Mouse (Mus musculus) CH12.LX (cell line): ENCODE results near the gene Irx2. TPM values are rescaled to one million over a fixed set of nuclear protein-coding genes. Genes with fewer than 3 reads are reported as not detected.

Source experiments
- DNase-seq: peaks from one replicate; pipeline ENCODE4 v3.0.0-alpha.2; 2013; ENCODE audit errors: extremely low read depth
- H3K27ac ChIP-seq: 2 replicates; pipeline ENCODE4 v1.5.1; 2012; ENCODE audit warnings: low read depth, mild to moderate bottlenecking, control low read depth, moderate library complexity; ENCODE audit not compliant: insufficient read depth
- H3K27me3 ChIP-seq: replicated peaks from 2 replicates; pipeline ENCODE3; 2012; ENCODE audit warnings: inconsistent platforms
- H3K36me3 ChIP-seq, 2 experiments: replicated peaks in 1 of 2; 2 replicates each; pipeline versions ENCODE3 to v1.6.1; 2012; ENCODE audit warnings: inconsistent platforms in 1 of 2, low read length in 1 of 2, mild to moderate bottlenecking in 1 of 2, mixed read lengths in 1 of 2, moderate library complexity in 1 of 2; ENCODE audit not compliant: control insufficient read depth in 1 of 2, insufficient read depth in 1 of 2
- H3K4me1 ChIP-seq, 2 experiments: 2 replicates each; pipeline ENCODE4 v1.6.1; 2012; ENCODE audit warnings: inconsistent platforms in 1 of 2, moderate library complexity in 1 of 2; ENCODE audit not compliant: insufficient read depth in 2 of 2, control insufficient read depth in 1 of 2
- H3K4me2 ChIP-seq: 2 replicates; pipeline ENCODE4 v1.6.1; 2012; ENCODE audit warnings: low read depth, mild to moderate bottlenecking, control low read depth; ENCODE audit not compliant: poor library complexity, insufficient read depth, severe bottlenecking
- H3K4me3 ChIP-seq, 3 experiments: fragments of 150-350 bp in 1 of 3; sonication (generic) in 1 of 3; replicated peaks in 1 of 3; 2 replicates each; pipeline versions ENCODE3 to v1.5.1; 2011 to 2012; ENCODE audit warnings: low read depth in 2 of 3, low read length in 2 of 3, mild to moderate bottlenecking in 2 of 3, moderate library complexity in 2 of 3, control low read depth in 1 of 3, improper control_type of control experiment in 1 of 3, inconsistent platforms in 1 of 3, mixed read lengths in 1 of 3; ENCODE audit not compliant: poor library complexity in 1 of 3
- H3K79me2 ChIP-seq: replicated peaks from 2 replicates; pipeline ENCODE4 v1.6.1; 2012; ENCODE audit warnings: mild to moderate bottlenecking, moderate library complexity; ENCODE audit not compliant: control insufficient read depth, poor library complexity, insufficient read depth, severe bottlenecking; ENCODE audit errors: extremely low read depth
- H3K9ac ChIP-seq: 2 replicates; pipeline ENCODE4 v1.6.1; 2012; ENCODE audit warnings: low read depth, mild to moderate bottlenecking, control low read depth, moderate library complexity; ENCODE audit not compliant: insufficient read depth
- H3K9me3 ChIP-seq: replicated peaks from 2 replicates; pipeline ENCODE3; 2012; ENCODE audit warnings: low read length, inconsistent platforms, mixed read lengths
- CHD1 ChIP-seq: IDR thresholded peaks from 2 replicates; pipeline ENCODE4 v1.6.1; 2012; ENCODE audit warnings: low read depth, low read length, improper control_type of control experiment, inconsistent platforms
- CHD2 ChIP-seq: IDR thresholded peaks from 2 replicates; pipeline ENCODE4 v1.6.1; 2011; ENCODE audit warnings: low read length, improper control_type of control experiment
- E2F4 ChIP-seq: IDR thresholded peaks from 2 replicates; pipeline ENCODE4 v1.6.1; 2011; ENCODE audit warnings: low read depth, low read length, improper control_type of control experiment; ENCODE audit not compliant: insufficient replicate concordance
- EP300 ChIP-seq: IDR thresholded peaks from 2 replicates; pipeline ENCODE4 v1.6.1; 2011; ENCODE audit warnings: low read length, improper control_type of control experiment
- ETS1 ChIP-seq: conservative IDR thresholded peaks from 2 replicates; pipeline ENCODE4 v1.6.1; 2012; ENCODE audit warnings: low read depth, mild to moderate bottlenecking, inconsistent platforms, low read length, improper control_type of control experiment, moderate library complexity
- IRF4 ChIP-seq: IDR thresholded peaks from 2 replicates; pipeline ENCODE4 v1.6.1; 2014; ENCODE audit warnings: low read depth, mild to moderate bottlenecking, inconsistent platforms, low read length, improper control_type of control experiment
- JUN ChIP-seq: IDR thresholded peaks from 2 replicates; pipeline ENCODE4 v1.6.1; 2011; ENCODE audit warnings: low read depth, mild to moderate bottlenecking, low read length, improper control_type of control experiment, moderate library complexity; ENCODE audit not compliant: insufficient read depth
- JUND ChIP-seq: conservative IDR thresholded peaks from 2 replicates; pipeline ENCODE4 v1.6.1; 2011; ENCODE audit warnings: low read depth, low read length, improper control_type of control experiment
- MAX ChIP-seq: IDR thresholded peaks from 2 replicates; pipeline ENCODE4 v1.6.1; 2011; ENCODE audit warnings: low read length, improper control_type of control experiment
- MAZ ChIP-seq: IDR thresholded peaks from 2 replicates; pipeline ENCODE4 v1.6.1; 2012; ENCODE audit warnings: low read depth, mild to moderate bottlenecking, inconsistent platforms, low read length, improper control_type of control experiment, moderate library complexity
- MXI1 ChIP-seq: IDR thresholded peaks from 2 replicates; pipeline ENCODE4 v1.6.1; 2011; ENCODE audit warnings: mild to moderate bottlenecking, low read depth, low read length, improper control_type of control experiment
- MYC ChIP-seq: IDR thresholded peaks from 2 replicates; pipeline ENCODE4 v1.6.1; 2011; ENCODE audit warnings: low read depth, mild to moderate bottlenecking, improper control_type of control experiment, low read length
- RCOR1 ChIP-seq: conservative IDR thresholded peaks from 2 replicates; pipeline ENCODE4 v1.6.1; 2012; ENCODE audit warnings: low read depth, mild to moderate bottlenecking, inconsistent platforms, low read length, improper control_type of control experiment
- SMC3 ChIP-seq: IDR thresholded peaks from 2 replicates; pipeline ENCODE4 v1.6.1; 2011; ENCODE audit warnings: low read depth, low read length, improper control_type of control experiment
- UBTF ChIP-seq: IDR thresholded peaks from 2 replicates; pipeline ENCODE4 v1.6.1; 2012; ENCODE audit warnings: low read depth, mild to moderate bottlenecking, inconsistent platforms, low read length, improper control_type of control experiment, moderate library complexity
- ZC3H11A ChIP-seq: IDR thresholded peaks from 2 replicates; pipeline ENCODE4 v1.6.1; 2012; ENCODE audit warnings: low read depth, mild to moderate bottlenecking, inconsistent platforms, low read length, improper control_type of control experiment
- ZKSCAN1 ChIP-seq: IDR thresholded peaks from 2 replicates; pipeline ENCODE4 v1.6.1; 2012; ENCODE audit warnings: low read depth, inconsistent platforms, low read length, improper control_type of control experiment, borderline replicate concordance
- dilution Hi-C: fragments of 300-500 bp; cut with MboI; formaldehyde crosslinking; loops from 2 replicates; pipeline ENCODE4 v1.14.3; 2020; ENCODE audit warnings: low sequenced_read_pairs; ENCODE audit not compliant: extremely low pct_unique_long_range_greater_than_20kb, extremely low pct_ligation_motif_present
- in situ Hi-C: fragments of 300-500 bp; cut with MboI; formaldehyde crosslinking; loops from 3 replicates; pipeline ENCODE4 v1.14.3; 2019; ENCODE audit warnings: low sequenced_read_pairs, low pct_ligation_motif_present, low pct_unique_long_range_greater_than_20kb, mixed read lengths
- polyA plus RNA-seq: library from polyadenylated mRNA; unstranded; fragments of >175 nt; gene quantifications from 2 replicates; pipeline ENCODE4 v1.2.1, GENCODE M21; 2012; ENCODE audit warnings: low read depth; ENCODE audit not compliant: insufficient read length
- total RNA-seq, 2 experiments: library from RNA; depleted of rRNA; stranded (reverse); fragments of 300-350 nt in 1 of 2; fragments of >200 nt in 1 of 2; gene quantifications; 2 replicates each; pipeline ENCODE4 v1.2.3; 2012 to 2014

Irx2 gene
- total and polyA plus RNA-seq, 3 experiments: not detected

DNA sequence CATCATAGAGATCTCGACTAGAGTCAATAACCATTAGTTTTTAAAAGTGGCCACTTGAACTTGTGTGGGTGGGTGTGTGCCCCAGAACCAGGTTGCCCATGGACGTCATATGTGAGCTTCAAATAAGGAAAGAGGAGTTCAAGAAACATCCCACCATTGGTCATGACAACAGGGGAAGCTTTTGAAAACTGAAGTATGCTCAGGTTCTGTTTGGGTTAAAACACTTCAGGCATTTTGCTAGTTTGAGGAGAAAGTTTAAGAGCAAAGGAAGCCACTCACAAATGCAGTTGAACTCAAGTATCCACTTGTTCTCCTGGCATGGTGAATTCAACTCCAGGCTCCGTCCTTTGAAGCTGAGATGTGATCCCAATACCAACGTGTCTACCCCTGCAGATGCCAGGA, 34.9 kb upstream of the Irx2 start:
- H3K27me3 ChIP-seq: no peaks in the 10 kb centered on the region
- dilution Hi-C loops: no loop called here
- no peak overlapping the region for H3K9ac ChIP-seq
- in situ Hi-C loops: no loop called here
- H3K4me1 ChIP-seq: no peaks in the 10 kb centered on the region
- TF ChIP-seq UBTF (no peak), CHD1 (no peak), SMC3 (no peak), ZC3H11A (no peak), IRF4 (no peak), CHD2 (no peak)
- no peak overlapping the region for H3K4me2 ChIP-seq
- H3K9me3 ChIP-seq: peaks cover 84% of the 10 kb centered on the region
- H3K4me3 ChIP-seq: no peak overlapping the region
- no peak overlapping the region for H3K27ac ChIP-seq
- DNase-seq: no peak
- H3K36me3 ChIP-seq: no peaks in the 10 kb centered on the region
- no peaks in the 10 kb centered on the region for H3K79me2 ChIP-seq

- H3K36me3 ChIP-seq: no peaks in the 10 kb centered on the region
- no peak overlapping the region for H3K9ac ChIP-seq
- TF ChIP-seq SMC3: no peak
- TF ChIP-seq EP300: no peak
- TF ChIP-seq MAX: no peak
- TF ChIP-seq JUND: no peak
- no peak for TF ChIP-seq RCOR1
- TF ChIP-seq JUN: no peak
- no peak for TF ChIP-seq E2F4
- no peak for TF ChIP-seq MYC
- TF ChIP-seq ZKSCAN1: no peak
- no peak for TF ChIP-seq ETS1
- TF ChIP-seq MXI1: no peak
- TF ChIP-seq MAZ: no peak
- H3K27ac ChIP-seq: no peak overlapping the region
- H3K4me2 ChIP-seq: no peak overlapping the region
- no peak overlapping the region for H3K4me3 ChIP-seq
- H3K4me1 ChIP-seq: no peaks in the 10 kb centered on the region
- dilution Hi-C loops (no loop called here), in situ Hi-C loops (no loop called here)
- H3K27me3 ChIP-seq: no peaks in the 10 kb centered on the region
- peaks cover 72% of the 10 kb centered on the region for H3K9me3 ChIP-seq
- no peaks in the 10 kb centered on the region for H3K79me2 ChIP-seq
- DNase-seq: no peak
These were observed 29.4 kb upstream of the Irx2 start for GRCm38 (mm10) chr13:72599254-72599653.
